Mouse (Mus musculus) myocyte (in vitro differentiated cells): ENCODE data around the gene Ninl. TPM values are rescaled to one million over a fixed set of nuclear protein-coding genes. Genes with fewer than 3 reads are reported as not detected.

Experiments
- H3K27me3 ChIP-seq: one replicate; pipeline ENCODE4 v1.6.1; 2011; ENCODE audit not compliant: control insufficient read depth, insufficient read depth, insufficient read length
- H3K36me3 ChIP-seq: one replicate; pipeline ENCODE4 v1.6.1; 2011; ENCODE audit not compliant: control insufficient read depth, insufficient read depth
- H3K4me2 ChIP-seq: one replicate; pipeline ENCODE4 v1.6.1; 2011; ENCODE audit warnings: low read depth, control low read depth
- H3K4me3 ChIP-seq: one replicate; pipeline ENCODE4 v1.5.1; 2011; ENCODE audit warnings: mild to moderate bottlenecking, control low read depth, moderate library complexity
- H3K79me2 ChIP-seq: one replicate; pipeline ENCODE4 v1.6.1; 2011; ENCODE audit not compliant: control insufficient read depth, insufficient read depth
- H3ac ChIP-seq: one replicate; pipeline ENCODE4 v1.6.1; 2011; ENCODE audit not compliant: control insufficient read depth, insufficient read length
- CEBPB ChIP-seq: IDR thresholded peaks from 2 replicates; pipeline ENCODE4 v1.6.1; 2011; ENCODE audit warnings: mild to moderate bottlenecking, moderate library complexity; ENCODE audit not compliant: poor library complexity, insufficient read depth, severe bottlenecking
- E2F4 ChIP-seq: IDR thresholded peaks from one replicate; pipeline ENCODE4 v1.6.1; 2011; ENCODE audit warnings: mild to moderate bottlenecking, control low read depth, moderate library complexity; ENCODE audit not compliant: insufficient read depth
- MAX ChIP-seq: IDR thresholded peaks from one replicate; pipeline ENCODE4 v1.6.1; 2011; ENCODE audit warnings: low read depth, mild to moderate bottlenecking, control low read depth
- MYOD1 ChIP-seq, 3 experiments: IDR thresholded peaks; one replicate each; pipeline ENCODE4 v1.6.1; 2011; ENCODE audit warnings: control low read depth in 2 of 3, low read depth in 2 of 3, mild to moderate bottlenecking in 2 of 3, moderate library complexity in 1 of 3; ENCODE audit not compliant: insufficient read length in 2 of 3, control insufficient read depth in 1 of 3
- MYOG ChIP-seq, 3 experiments: IDR thresholded peaks; one replicate each; pipeline ENCODE4 v1.6.1; 2011; ENCODE audit warnings: control low read depth in 2 of 3, low read depth in 2 of 3, mild to moderate bottlenecking in 2 of 3; ENCODE audit not compliant: insufficient read length in 2 of 3, control insufficient read depth in 1 of 3, insufficient read depth in 1 of 3
- POLR2A ChIP-seq: IDR thresholded peaks from one replicate; pipeline ENCODE4 v1.6.1; 2011; ENCODE audit warnings: low read depth, mild to moderate bottlenecking, control low read depth, moderate library complexity; ENCODE audit not compliant: insufficient read length
- POLR2AphosphoS2 ChIP-seq: IDR thresholded peaks from one replicate; pipeline ENCODE4 v1.6.1; 2011; ENCODE audit warnings: low read depth, control low read depth; ENCODE audit not compliant: insufficient read length
- REST ChIP-seq: IDR thresholded peaks from one replicate; pipeline ENCODE4 v1.6.1; 2011; ENCODE audit warnings: mild to moderate bottlenecking, control low read depth, moderate library complexity; ENCODE audit not compliant: insufficient read depth, insufficient read length
- SRF ChIP-seq: IDR thresholded peaks from one replicate; pipeline ENCODE4 v1.6.1; 2011; ENCODE audit warnings: low read depth; ENCODE audit not compliant: control insufficient read depth, insufficient read length
- TCF12 ChIP-seq: IDR thresholded peaks from one replicate; pipeline ENCODE4 v1.6.1; 2011; ENCODE audit warnings: mild to moderate bottlenecking, control low read depth; ENCODE audit not compliant: poor library complexity, insufficient read depth, severe bottlenecking
- TCF3 ChIP-seq: IDR thresholded peaks from one replicate; pipeline ENCODE4 v1.6.1; 2011; ENCODE audit warnings: low read depth, control low read depth; ENCODE audit not compliant: insufficient read length
- USF1 ChIP-seq: IDR thresholded peaks from one replicate; pipeline ENCODE4 v1.6.1; 2011; ENCODE audit warnings: low read depth, mild to moderate bottlenecking, control low read depth, moderate library complexity
- polyA plus RNA-seq: library from polyadenylated mRNA; unstranded; fragments of >200 nt; fragmentation: generic; extraction: Trizol; gene quantifications from one replicate; pipeline ENCODE4 v1.2.1, GENCODE M21; 2012; ENCODE audit warnings: missing spikeins

The Ninl gene
- polyA plus RNA-seq, 1 experiment, result 2.2 TPM

GRCm38 (mm10) chr2:151000402-151001178 is 38.6 kb downstream of the Ninl start:
- H3K27me3 ChIP-seq, result no peaks in the 10 kb centered on the region
- no peaks in the 10 kb centered on the region for H3K36me3 ChIP-seq
- peaks cover 9% of the 10 kb centered on the region for H3K79me2 ChIP-seq
- no peak overlapping the region for H3K4me3 ChIP-seq
- no peak for TF ChIP-seq TCF12
- no peak for TF ChIP-seq MYOD1 (IDR thresholded peaks at IDR 0.05; ENCODE audit: control insufficient read depth in 1 of 3, insufficient read length in 2 of 3, low read depth in 2 of 3)
- no peak for TF ChIP-seq POLR2A
- no peak for TF ChIP-seq SRF
- TF ChIP-seq MAX, result no peak
- TF ChIP-seq REST, result no peak
- TF ChIP-seq USF1, result no peak
- TF ChIP-seq E2F4, result no peak
- TF ChIP-seq CEBPB, result no peak
- no peak for TF ChIP-seq MYOG (IDR thresholded peaks at IDR 0.05; ENCODE audit: control insufficient read depth in 1 of 3, insufficient read depth in 1 of 3, insufficient read length in 2 of 3, low read depth in 2 of 3)
- no peak for TF ChIP-seq TCF3
- no peak for TF ChIP-seq POLR2AphosphoS2
- no peak overlapping the region for H3K4me2 ChIP-seq
- H3ac ChIP-seq, result no peak overlapping the region

- TF ChIP-seq SRF (no peak), POLR2AphosphoS2 (no peak), MAX (no peak), TCF3 (no peak), CEBPB (no peak), TCF12 (no peak), E2F4 (no peak), REST (no peak), POLR2A (no peak), MYOD1 (IDR thresholded peaks at IDR 0.05; ENCODE audit: control insufficient read depth in 1 of 3, insufficient read length in 2 of 3, low read depth in 2 of 3) (no peak), USF1 (no peak), MYOG (IDR thresholded peaks at IDR 0.05; ENCODE audit: control insufficient read depth in 1 of 3, insufficient read depth in 1 of 3, insufficient read length in 2 of 3, low read depth in 2 of 3) (no peak)
- no peaks in the 10 kb centered on the region for H3K27me3 ChIP-seq
Observed at GRCm38 (mm10) chr2:150999021-150999420, 40.2 kb downstream of the Ninl start.

GRCm38 (mm10) chr2:150997618-150998017 is 41.6 kb downstream of the Ninl start:
- TF ChIP-seq E2F4, result no peak
- no peak for TF ChIP-seq MYOD1 (IDR thresholded peaks at IDR 0.05; ENCODE audit: control insufficient read depth in 1 of 3, insufficient read length in 2 of 3, low read depth in 2 of 3)
- no peak for TF ChIP-seq REST
- TF ChIP-seq TCF3, result no peak
- Histone ChIP-seq H3K4me3 (no peak overlapping the region), H3K36me3 (no peaks in the 10 kb centered on the region), H3K27me3 (no peaks in the 10 kb centered on the region), H3K4me2 (no peak overlapping the region), H3ac (no peak overlapping the region), H3K79me2 (no peaks in the 10 kb centered on the region)

More at GRCm38 (mm10) chr2:150999021-150999420, 40.2 kb downstream of the Ninl start:
- H3ac ChIP-seq, result no peak overlapping the region
- H3K36me3 ChIP-seq, result no peaks in the 10 kb centered on the region
- H3K4me3 ChIP-seq, result no peak overlapping the region
- no peaks in the 10 kb centered on the region for H3K79me2 ChIP-seq
- no peak overlapping the region for H3K4me2 ChIP-seq

- TF ChIP-seq POLR2A (no peak), MYOG (IDR thresholded peaks at IDR 0.05; ENCODE audit: control insufficient read depth in 1 of 3, insufficient read depth in 1 of 3, insufficient read length in 2 of 3, low read depth in 2 of 3) (no peak), SRF (no peak), REST (no peak), MYOD1 (IDR thresholded peaks at IDR 0.05; ENCODE audit: control insufficient read depth in 1 of 3, insufficient read length in 2 of 3, low read depth in 2 of 3) (no peak), CEBPB (no peak), E2F4 (no peak), POLR2AphosphoS2 (no peak), TCF12 (no peak), USF1 (no peak), MAX (no peak)
- Histone ChIP-seq H3K36me3 (no peaks in the 10 kb centered on the region), H3K27me3 (no peaks in the 10 kb centered on the region), H3K4me2 (no peak overlapping the region), H3ac (no peak overlapping the region), H3K4me3 (no peak overlapping the region), H3K79me2 (no peaks in the 10 kb centered on the region)
Observed at GRCm38 (mm10) chr2:150995324-150995723, 43.9 kb downstream of the Ninl start.

- TF ChIP-seq E2F4, result no peak
- no peak for TF ChIP-seq TCF12
- TF ChIP-seq USF1, result no peak
- no peak for TF ChIP-seq CEBPB
- no peak for TF ChIP-seq REST
- TF ChIP-seq MYOG (IDR thresholded peaks at IDR 0.05; ENCODE audit: control insufficient read depth in 1 of 3, insufficient read depth in 1 of 3, insufficient read length in 2 of 3, low read depth in 2 of 3), result no peak
- TF ChIP-seq POLR2AphosphoS2, result no peak
- TF ChIP-seq TCF3, result no peak
- no peak for TF ChIP-seq MAX
- TF ChIP-seq MYOD1 (IDR thresholded peaks at IDR 0.05; ENCODE audit: control insufficient read depth in 1 of 3, insufficient read length in 2 of 3, low read depth in 2 of 3), result no peak
- no peak for TF ChIP-seq SRF
- no peak for TF ChIP-seq POLR2A
Observed at GRCm38 (mm10) chr2:150991050-150991449, 48.1 kb downstream of the Ninl start.

More at GRCm38 (mm10) chr2:150991050-150991449, 48.1 kb downstream of the Ninl start:
- no peaks in the 10 kb centered on the region for H3K27me3 ChIP-seq
- H3K4me2 ChIP-seq, result no peak overlapping the region
- H3ac ChIP-seq, result no peak overlapping the region
- no peak overlapping the region for H3K4me3 ChIP-seq
- H3K36me3 ChIP-seq, result no peaks in the 10 kb centered on the region
- peaks cover 3% of the 10 kb centered on the region for H3K79me2 ChIP-seq
